Mouse (Mus musculus) thymus, adult 2 months (tissue): Measurements from ENCODE around the gene Lrrc1.

Experiments
- CTCF ChIP-seq: fragments of 200-500 bp; IDR thresholded peaks from 2 replicates; pipeline ENCODE4 v1.5.1; 2012; ENCODE audit warnings: mild to moderate bottlenecking, control low read depth, low read length, moderate library complexity, borderline replicate concordance; ENCODE audit not compliant: control insufficient read depth, poor library complexity, insufficient read depth; ENCODE audit errors: extremely low read depth
- POLR2A ChIP-seq: fragments of 200-500 bp; IDR thresholded peaks from 2 replicates; pipeline ENCODE4 v1.6.1; 2012; ENCODE audit warnings: mild to moderate bottlenecking, low read length, control low read depth, moderate library complexity; ENCODE audit not compliant: control insufficient read depth, poor library complexity, insufficient read depth; ENCODE audit errors: extremely low read depth

DNA sequence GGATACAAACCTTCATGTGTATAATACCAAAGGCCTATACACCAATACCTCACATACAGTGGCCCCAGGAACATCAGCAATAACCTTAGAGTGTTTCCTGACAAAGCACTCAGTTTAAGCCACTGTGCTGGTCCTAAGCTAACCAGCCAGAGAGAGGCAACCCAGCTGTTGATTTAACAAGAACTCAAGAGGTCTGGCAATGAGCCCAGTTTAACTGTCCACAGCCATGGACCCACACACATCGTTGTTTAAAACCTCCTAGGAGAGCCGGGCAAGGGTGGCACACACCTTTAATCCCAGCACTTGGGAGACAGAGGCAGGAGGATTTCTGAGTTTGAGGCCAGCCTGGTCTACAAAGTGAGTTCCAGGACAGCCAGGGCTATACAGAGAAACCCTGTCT lies 18.0 kb downstream of the Lrrc1 start:
- TF ChIP-seq POLR2A (no peak), CTCF (no peak)
